Mouse (Mus musculus): ENCODE data around the gene Coq7.

The Coq7 gene

DNA sequence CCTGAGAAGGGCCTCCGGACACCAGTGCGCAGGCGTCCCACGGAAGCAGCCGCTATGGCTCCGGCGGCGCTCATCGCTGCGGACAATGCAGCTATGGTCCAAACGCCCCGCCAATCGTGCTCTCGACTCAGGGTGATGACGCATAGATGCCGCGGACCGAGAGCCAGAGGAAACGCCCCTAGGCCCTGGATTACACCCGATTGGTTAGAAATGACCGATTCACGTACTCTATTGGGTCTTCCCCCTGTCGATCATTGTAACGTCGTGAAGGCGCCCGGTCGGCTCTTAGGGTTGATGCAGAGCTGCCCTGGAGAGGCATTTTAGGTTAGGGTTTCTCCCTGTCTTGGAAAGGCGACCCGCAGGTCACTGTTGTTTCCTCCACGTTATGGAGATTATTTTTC is at the start of gene Coq7:
Gene Coq7, minus strand, starts transcription at position 179 of the 401 bp plus-strand sequence.
- CTCF ChIA-PET: interaction anchor here (0.6 to 1.7 kb wide), 6 partner anchors 14 to 260 kb away, joined by 3 to 8 read pairs (median 4); no protein-coding TSS in a partner anchor
- POLR2A ChIA-PET: interaction anchor here (0.6 to 4.9 kb wide), 33 partner anchors 8 to 459 kb away, joined by 3 to 42 read pairs (median 4); partner anchors contain the start of genes Arl6ip1 (in 1 of the 4), Ccp110 (in 1 of the 4), Iqck (in 1 of the 4) and Itpripl2 (in 1 of the 4)

DNA sequence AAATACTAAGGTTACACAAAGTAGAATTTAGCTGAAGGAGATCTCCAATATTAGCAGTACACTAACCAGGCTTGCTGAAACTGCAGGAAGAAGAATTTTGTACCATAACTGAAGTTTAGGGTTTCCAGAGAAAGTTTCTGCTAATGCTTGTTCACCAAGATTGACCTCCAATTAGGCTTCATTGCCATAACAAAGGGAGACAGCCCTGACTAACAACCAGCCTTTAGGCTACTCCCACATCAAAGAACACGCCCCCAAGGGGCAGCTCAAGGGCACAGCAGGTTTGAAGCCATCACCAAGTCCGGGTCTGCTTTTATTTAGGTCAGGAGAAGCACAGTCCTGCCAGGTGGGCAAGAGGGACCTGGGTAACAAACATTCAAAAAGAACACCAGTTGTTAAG is 46.8 kb upstream of the Coq7 start:
- POLR2A ChIA-PET: interaction anchor here (0.6 to 9.3 kb wide), 17 partner anchors 10 to 1325 kb away, joined by 3 to 121 read pairs (median 4); partner anchors contain the start of genes Coq7 (in 1 of the 4), Smg1 (in 1 of the 4) and Tmc5 (in 1 of the 4)

DNA sequence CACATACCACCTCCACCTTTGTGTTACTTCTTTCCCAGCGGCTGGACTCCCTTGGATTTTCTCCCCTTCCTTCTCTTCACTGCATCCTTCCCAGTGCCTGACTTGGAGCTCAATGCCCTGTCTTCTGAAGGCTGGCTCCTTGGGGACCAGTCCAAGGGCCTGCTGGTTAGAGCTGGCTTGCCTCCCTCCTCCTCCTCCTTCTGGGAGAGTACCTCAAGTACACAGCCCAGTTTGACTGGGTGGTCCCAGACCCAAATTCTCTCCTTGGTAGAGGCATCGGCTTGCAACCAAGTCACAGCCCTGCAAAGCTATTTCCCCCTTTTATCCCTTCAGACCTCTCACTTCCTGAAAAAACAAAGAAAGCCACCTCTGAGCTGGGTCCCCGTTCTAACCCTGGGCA is 45.1 kb upstream of the Coq7 start:
- ChIA-PET POLR2A (interaction anchor here (0.6 to 9.3 kb wide), 14 partner anchors 8 to 378 kb away, joined by 3 to 121 read pairs (median 4); partner anchors contain the start of genes Coq7 (in 1 of the 4), Tmc5 (in 1 of the 4) and Vps35l (in 1 of the 4)), CTCF (interaction anchor here in 3 of 4 experiments (0.6 to 2.2 kb wide), 5 partner anchors 15 to 237 kb away, joined by 3 to 7 read pairs (median 3); no protein-coding TSS in a partner anchor)

More for the DNA sequence above, 46.8 kb upstream of the Coq7 start:
- CTCF ChIA-PET: interaction anchor here in 3 of 4 experiments (0.6 to 2.2 kb wide), 10 partner anchors 11 to 444 kb away, joined by 3 to 7 read pairs (median 3); no protein-coding TSS in a partner anchor

DNA sequence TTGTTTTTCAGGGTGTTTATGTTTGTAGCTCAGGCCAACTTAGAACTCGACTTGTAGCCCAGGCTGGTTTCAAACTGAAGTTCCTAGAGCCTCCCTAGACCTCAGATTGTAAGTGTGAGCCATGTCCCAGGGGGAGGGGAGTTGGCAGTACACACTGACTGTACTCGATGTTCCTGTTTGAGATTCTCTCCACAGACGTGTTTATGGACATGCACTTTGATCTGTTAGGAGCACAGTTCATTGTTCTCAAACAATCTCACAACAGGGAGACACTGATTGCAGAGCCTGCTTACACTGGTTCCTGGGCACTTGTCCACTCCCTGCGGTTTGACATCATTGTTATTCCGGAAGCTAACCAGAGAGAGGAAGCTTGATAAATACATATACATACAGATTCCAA is 38.9 kb upstream of the Coq7 start:
- ChIA-PET CTCF (no interaction called here), POLR2A (no interaction called here)

DNA sequence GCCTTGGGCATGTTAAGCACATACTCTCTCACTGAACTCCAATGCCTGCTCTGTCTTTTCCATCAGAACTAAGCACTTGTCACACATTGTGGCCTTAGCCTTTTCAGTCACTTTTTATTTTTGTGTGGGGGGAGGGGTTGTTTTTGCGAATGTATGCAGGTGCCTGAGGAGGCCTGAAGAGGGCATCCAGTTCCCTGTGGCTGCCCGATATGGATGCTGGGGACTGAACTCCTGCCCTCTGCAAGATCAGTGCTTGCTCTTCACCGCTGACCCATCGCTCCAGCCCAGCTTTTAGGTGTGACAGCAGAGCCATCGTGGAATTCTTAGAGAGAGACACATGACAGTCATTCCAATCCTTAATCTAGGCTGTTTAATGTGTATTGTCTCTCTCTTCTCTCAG is 38.2 kb upstream of the Coq7 start:
- POLR2A ChIA-PET: no interaction called here

DNA sequence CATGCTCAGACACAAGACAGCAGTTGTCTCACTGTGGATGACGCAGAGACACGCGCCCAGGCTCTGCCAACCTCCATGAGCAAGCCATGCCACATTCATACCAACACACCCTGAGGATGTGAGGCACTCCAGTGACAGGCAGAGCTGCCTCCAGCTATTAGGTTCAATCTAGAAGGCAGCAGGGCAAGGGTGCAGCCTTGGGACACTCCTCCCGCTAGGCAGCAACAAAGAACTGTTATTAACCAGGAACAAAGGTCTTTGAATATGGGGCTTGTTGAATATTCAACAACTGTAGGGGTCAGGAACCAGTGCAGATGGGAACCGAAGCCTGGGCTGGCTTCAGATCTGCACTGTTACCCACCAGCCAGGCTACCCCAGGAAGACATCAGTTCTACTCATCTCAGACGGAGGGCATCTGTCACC is 36.0 kb upstream of the Coq7 start:
- CTCF ChIA-PET: interaction anchor here in 2 of 4 experiments (1.0 kb wide), 2 partner anchors 11 to 132 kb away, joined by 3 read pairs; no protein-coding TSS in a partner anchor
- POLR2A ChIA-PET: interaction anchor here in 2 of 4 experiments (0.5 to 3.8 kb wide), 12 partner anchors 10 to 318 kb away, joined by 3 to 25 read pairs (median 4); no protein-coding TSS in a partner anchor

More for the DNA sequence above, 38.2 kb upstream of the Coq7 start:
- CTCF ChIA-PET: no interaction called here

DNA sequence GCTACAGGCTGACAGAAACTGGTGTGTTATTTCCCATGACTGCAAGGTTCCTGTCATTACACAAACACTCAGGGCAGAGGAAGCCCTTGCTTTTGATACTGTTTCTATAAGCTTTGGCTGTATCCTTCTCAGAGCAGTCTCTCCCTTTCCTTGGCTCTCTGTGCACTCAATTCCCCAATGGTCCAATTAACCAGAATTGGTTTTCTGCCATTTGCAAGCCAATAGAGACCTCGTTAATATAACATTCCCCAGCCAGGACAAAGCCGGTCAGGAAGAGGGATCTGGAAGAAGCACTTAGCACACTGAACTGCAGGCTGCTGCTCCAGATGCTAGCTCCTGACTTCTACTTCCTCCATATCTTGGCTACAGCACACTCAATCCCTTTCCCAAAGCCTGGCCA is 21.1 kb upstream of the Coq7 start:
- CTCF ChIA-PET: no interaction called here
- POLR2A ChIA-PET: interaction anchor here in 1 of 4 experiments (1.5 kb wide), 1 partner anchor 16 kb away, joined by 4 read pairs; no protein-coding TSS in a partner anchor

DNA sequence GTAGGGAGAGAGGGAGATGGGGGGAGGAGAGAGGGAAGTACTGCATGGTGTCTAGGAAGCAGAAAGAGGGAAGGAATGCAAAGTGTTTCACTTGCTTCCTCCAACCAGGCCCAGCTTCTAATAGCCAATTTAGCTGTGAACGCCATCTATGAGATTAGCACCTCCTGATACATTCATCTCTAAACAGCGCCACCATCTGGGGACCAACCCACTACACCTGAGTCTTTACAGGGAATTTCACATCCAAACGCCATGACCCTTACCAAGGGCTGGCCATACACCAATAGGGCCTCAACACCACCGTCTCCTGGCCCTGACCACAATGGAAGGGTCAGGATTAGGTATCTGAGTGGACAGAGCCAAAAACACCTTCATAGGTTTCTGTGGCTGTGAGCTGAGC is 20.7 kb upstream of the Coq7 start:
- CTCF ChIA-PET: interaction anchor here in 3 of 4 experiments (0.5 to 0.7 kb wide), 5 partner anchors 13 to 159 kb away, joined by 3 to 6 read pairs (median 3); partner anchors contain the start of gene Ccp110 (in 1 of the 3)
- POLR2A ChIA-PET: interaction anchor here in 1 of 4 experiments (1.2 kb wide), 1 partner anchor 20 kb away, joined by 10 read pairs; the partner anchor contains the start of gene Coq7

DNA sequence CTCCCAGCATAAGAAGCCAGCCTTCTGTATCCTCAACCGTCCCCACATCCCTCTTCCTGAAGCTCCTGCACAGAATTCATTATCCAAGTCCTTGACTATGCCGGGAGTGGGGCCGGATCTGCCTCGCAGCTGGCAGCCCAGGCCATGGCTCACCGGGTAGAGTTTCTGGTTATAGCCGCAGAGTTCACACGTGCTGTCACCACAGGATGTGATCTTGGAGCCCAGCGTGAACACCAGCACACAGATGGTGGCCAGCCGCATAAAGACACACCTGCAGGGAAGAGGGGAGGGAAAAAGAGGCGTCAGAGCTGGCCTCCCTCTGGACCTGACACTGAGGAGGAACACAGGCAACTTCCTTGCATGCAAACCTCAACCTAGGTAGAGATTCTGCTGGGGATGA is 14.3 kb upstream of the Coq7 start:
- CTCF ChIA-PET: interaction anchor here in 1 of 4 experiments (0.7 kb wide), 1 partner anchor 63 kb away, joined by 11 read pairs; no protein-coding TSS in a partner anchor

DNA sequence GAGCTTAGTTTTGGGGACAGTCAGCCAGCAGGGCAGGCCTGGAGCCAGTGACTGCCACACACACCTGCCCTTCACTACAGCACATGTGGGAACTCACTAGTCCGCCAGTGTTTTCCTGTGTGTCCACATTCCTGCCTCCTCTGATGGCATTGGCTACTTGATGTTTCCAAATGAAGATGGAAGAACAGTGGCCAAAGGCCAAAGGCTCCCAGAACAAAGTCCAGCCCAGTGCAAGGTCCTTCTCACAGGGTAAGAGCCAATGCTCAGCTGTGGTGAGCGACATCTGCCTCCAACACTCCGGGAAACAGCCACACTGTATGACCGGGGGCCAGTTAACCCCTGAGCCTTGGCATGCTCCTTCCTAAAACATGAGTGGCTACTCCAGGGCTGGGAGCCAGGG is 11.0 kb upstream of the Coq7 start:
- ChIA-PET POLR2A (interaction anchor here in 1 of 4 experiments (0.8 kb wide), 1 partner anchor 17 kb away, joined by 3 read pairs; no protein-coding TSS in a partner anchor), CTCF (no interaction called here)

More for the DNA sequence above, 14.3 kb upstream of the Coq7 start:
- POLR2A ChIA-PET: interaction anchor here in 3 of 4 experiments (0.6 to 1.6 kb wide), 4 partner anchors 14 to 98 kb away, joined by 3 to 5 read pairs (median 3); partner anchors contain the start of gene Coq7 (in 1 of the 3)

DNA sequence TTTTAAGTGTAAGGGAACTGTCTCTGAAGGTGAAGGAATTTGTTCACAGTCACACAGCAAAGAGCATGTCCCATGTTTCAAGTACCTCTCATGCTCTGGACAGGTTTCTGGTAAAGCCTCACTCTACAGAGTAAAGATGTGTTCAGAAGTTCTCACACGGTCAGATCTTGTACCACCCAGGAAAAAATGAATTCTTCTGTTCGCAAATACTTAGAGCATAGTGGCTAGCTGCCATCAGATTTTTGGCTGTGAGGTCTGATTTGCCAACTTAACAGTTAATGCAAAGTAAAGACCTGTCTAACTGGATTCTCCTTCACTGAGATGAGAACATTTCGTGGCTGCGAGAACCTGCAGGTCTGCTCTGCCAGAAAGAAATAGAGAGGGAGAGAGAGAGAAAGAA is 1.9 kb upstream of the Coq7 start:
- ChIA-PET CTCF (no interaction called here), POLR2A (interaction anchor here in 1 of 4 experiments (0.9 to 1.0 kb wide), 2 partner anchors 20 to 44 kb away, joined by 3 read pairs; no protein-coding TSS in a partner anchor)

DNA sequence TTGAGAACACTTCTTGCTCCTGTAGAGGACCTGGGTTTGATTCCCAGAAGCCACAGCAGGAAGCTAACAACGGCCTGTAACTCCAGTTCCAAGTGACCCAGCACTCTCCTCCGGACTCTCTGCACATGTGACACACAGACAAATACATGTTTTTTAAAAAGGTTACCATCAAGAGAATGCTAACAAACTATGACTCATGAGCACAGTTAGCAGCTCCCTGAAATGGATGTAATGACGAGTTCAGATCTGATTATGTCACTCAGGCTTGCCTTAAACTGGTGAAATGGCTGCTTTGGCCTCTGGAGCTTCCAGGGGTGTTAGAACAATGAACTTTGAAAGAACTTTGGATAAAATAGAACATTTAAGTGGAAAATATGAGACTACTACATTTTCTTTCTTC is 1.2 kb upstream of the Coq7 start:
- POLR2A ChIA-PET: interaction anchor here in 3 of 4 experiments (0.6 to 4.9 kb wide), 18 partner anchors 9 to 178 kb away, joined by 3 to 42 read pairs (median 5); partner anchors contain the start of genes Ccp110 (in 1 of the 3) and Tmc5 (in 1 of the 3)
- CTCF ChIA-PET: interaction anchor here in 3 of 4 experiments (1.1 to 1.7 kb wide), 3 partner anchors 16 to 206 kb away, joined by 3 to 8 read pairs (median 3); no protein-coding TSS in a partner anchor

DNA sequence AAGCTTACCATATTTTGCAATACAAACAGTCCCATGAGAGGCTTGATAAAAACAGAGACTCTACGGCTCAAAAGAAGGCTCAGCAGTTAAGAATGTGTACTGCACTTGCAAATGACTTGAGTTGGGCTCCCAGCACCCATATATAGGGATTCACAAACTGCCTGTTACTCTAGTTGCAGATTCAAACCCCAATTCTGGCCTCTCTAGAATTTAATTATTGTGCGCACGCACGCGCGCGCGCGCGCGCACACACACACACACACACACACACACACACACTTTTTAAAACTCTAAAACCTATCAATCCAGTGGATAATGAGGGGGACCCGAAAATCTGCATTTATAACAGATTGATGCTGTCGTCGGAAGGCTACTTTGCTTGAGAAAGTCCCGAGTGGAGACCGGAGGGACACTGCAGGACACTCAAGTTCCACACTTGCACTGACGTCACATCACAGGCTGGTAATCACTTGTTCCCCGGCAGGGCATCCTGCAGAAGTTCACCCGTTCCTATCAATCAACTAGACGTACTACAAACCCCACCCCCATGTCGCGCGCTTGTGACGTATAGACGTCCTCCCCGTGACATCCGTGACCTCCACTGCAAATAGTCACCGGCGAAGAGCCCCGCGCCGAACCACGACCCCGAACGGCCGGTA is 508 bp downstream of the Coq7 start:
- ChIA-PET CTCF (interaction anchor here in 3 of 4 experiments (0.6 to 2.2 kb wide), 5 partner anchors 14 to 261 kb away, joined by 3 to 9 read pairs (median 5); no protein-coding TSS in a partner anchor), POLR2A (interaction anchor here in 3 of 4 experiments (0.7 to 4.9 kb wide), 25 partner anchors 8 to 1113 kb away, joined by 3 to 42 read pairs (median 4); partner anchors contain the start of genes Arl6ip1 (in 1 of the 3), Iqck (in 1 of the 3), Itpripl2 (in 1 of the 3) and Knop1 (in 1 of the 3))

DNA sequence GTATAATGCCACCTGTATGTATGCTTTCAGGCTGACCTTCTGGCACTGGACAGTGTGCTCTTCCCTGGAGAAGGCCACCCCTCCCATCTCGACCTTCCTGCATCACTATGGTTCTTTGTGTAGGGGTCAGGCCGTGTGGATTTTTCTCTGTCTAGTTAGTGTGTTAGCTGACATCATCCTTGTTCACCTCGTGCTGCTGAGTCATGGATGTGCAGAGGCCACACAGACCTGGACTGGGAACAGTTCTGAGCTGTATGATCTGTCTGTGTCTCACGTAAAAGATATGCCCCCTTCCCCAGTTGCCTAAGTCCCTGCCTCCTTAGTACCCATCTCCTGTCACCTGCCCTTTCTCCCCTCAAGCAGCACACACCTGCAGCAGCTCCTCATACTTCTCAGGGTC is 6.2 kb downstream of the Coq7 start:
- ChIA-PET CTCF (interaction anchor here in 2 of 4 experiments (0.6 kb wide), 3 partner anchors 8 to 9 kb away, joined by 3 to 4 read pairs (median 3); no protein-coding TSS in a partner anchor), POLR2A (interaction anchor here in 1 of 4 experiments (0.6 kb wide), 1 partner anchor 10 kb away, joined by 3 read pairs; no protein-coding TSS in a partner anchor)

DNA sequence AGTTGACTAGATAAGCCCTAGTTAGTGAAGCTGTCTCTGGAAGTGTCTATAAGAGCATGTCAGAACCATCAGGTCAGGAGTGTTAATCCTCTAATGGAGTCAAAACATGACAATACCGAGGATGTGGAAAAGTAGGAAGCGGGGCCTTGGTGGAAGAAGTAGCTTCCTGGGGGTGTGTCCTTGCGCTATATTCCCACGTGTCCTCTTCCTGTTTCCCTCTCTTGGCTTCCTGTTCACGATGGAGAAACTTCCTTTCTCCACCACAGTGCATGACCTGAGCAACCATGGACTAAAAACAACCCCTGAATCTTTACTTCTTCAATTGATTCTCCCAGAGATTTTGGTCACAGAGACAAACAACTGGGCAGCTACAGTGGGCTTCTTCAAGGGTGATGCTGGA is 11.1 kb downstream of the Coq7 start:
- ChIA-PET POLR2A (interaction anchor here in 2 of 4 experiments (1.0 to 5.8 kb wide), 3 partner anchors 10 to 71 kb away, joined by 3 to 42 read pairs (median 6); partner anchors contain the start of gene Coq7 (in 2 of the 2)), CTCF (interaction anchor here in 1 of 4 experiments (0.6 to 1.4 kb wide), 2 partner anchors 38 to 85 kb away, joined by 3 to 4 read pairs; no protein-coding TSS in a partner anchor)

DNA sequence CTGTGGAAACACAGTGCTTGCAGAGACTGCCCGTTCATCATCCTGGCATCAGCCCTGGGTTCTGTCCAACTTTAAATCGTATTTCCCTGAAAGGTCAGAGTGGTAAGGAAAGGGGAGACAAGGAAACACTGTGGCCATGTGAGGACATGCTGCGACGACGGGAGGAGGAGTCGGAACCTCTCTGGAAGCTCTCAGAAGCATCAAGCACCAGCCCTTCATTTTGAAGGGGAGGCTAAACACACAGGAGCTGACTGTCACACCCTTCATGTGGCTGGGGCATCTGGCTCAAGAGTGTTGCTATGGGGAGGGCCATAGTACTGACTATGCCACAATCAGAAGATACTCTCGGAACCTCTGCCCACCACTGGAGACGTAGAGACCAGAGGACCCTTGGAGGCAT is 13.5 kb downstream of the Coq7 start:
- ChIA-PET CTCF (interaction anchor here in 3 of 4 experiments (0.9 to 2.5 kb wide), 11 partner anchors 14 to 221 kb away, joined by 3 to 13 read pairs (median 5); partner anchors contain the start of gene Coq7 (in 1 of the 3)), POLR2A (interaction anchor here in 2 of 4 experiments (1.1 to 5.8 kb wide), 4 partner anchors 13 to 86 kb away, joined by 3 to 42 read pairs (median 4); partner anchors contain the start of gene Coq7 (in 2 of the 2))

DNA sequence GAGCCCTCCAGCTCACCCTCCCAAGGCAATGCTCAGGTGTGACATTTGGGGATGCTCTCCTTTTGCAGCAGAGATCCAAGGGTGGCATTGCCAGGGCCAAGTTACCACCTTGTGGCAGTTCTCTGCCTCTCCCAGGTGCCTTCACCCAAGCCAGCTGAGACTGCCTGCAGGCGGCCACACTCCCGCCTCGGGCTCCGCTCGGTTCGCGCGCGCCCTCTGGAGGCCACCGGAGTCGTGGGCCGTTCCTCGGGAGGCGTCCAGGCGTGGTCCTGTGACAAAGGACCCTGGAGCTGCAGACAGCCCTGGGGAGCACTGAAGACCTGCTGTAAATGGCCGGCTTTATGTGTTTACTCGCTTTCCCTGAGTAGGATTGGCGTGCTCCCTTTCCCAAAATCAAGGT is 14.5 kb downstream of the Coq7 start:
- CTCF ChIA-PET: interaction anchor here (0.5 to 2.7 kb wide), 60 partner anchors 8 to 609 kb away, joined by 3 to 34 read pairs (median 3); partner anchors contain the start of genes Coq7 (in 2 of the 4), Itpripl2 (in 2 of the 4), Syt17 (in 1 of the 4) and Tmc5 (in 1 of the 4)
- POLR2A ChIA-PET: interaction anchor here (0.5 to 5.8 kb wide), 10 partner anchors 14 to 221 kb away, joined by 3 to 42 read pairs (median 4); partner anchors contain the start of gene Coq7 (in 2 of the 4)

DNA sequence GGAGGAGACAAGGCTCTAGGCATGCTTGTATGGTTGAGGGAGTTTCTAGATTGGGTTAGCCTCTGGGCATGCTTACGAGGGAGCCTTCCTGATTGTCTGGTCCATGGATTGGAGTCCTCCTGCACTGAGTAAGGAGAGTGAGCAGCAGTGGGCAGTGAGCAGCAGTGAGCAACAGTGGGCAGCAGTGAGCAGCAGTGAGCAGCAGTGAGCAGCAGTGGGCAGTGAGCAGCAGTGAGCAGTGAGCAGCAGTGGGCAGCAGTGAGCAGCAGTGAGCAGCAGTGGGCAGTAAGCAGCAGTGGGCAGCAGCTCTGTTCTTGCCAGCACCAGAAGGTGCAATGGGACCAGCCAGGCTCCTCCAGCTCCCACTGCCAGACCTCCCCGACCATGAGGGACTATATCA is 15.3 kb downstream of the Coq7 start:
- CTCF ChIA-PET: interaction anchor here (0.6 to 2.7 kb wide), 21 partner anchors 10 to 403 kb away, joined by 3 to 34 read pairs (median 5); partner anchors contain the start of genes Coq7 (in 2 of the 4), Itpripl2 (in 1 of the 4) and Syt17 (in 1 of the 4)
- POLR2A ChIA-PET: interaction anchor here (0.6 to 5.8 kb wide), 7 partner anchors 14 to 220 kb away, joined by 3 to 42 read pairs (median 5); partner anchors contain the start of gene Coq7 (in 2 of the 4)

Measured in embryonic stem cell, embryonic (primary cell).